Mouse (Mus musculus) heart, embryonic 10.5 days (tissue): Measurements from ENCODE around the gene Ly6g5c. TPM values are rescaled to one million over a fixed set of nuclear protein-coding genes. Genes with fewer than 3 reads are reported as not detected.

Source experiments
- DNase-seq: peaks from one replicate; pipeline ENCODE4 v3.0.0-alpha.2; 2017; ENCODE audit warnings: low spot score
- H3K27ac ChIP-seq: fragments of 300-500 bp; sonication (generic); 2 replicates; pipeline ENCODE4 v1.5.1; 2016; ENCODE audit warnings: mild to moderate bottlenecking
- H3K27me3 ChIP-seq: fragments of 300-500 bp; sonication (generic); 2 replicates; pipeline ENCODE4 v1.6.1; 2016; ENCODE audit warnings: mild to moderate bottlenecking; ENCODE audit not compliant: poor library complexity, insufficient read depth, severe bottlenecking
- H3K36me3 ChIP-seq: fragments of 300-500 bp; sonication (generic); 2 replicates; pipeline ENCODE4 v1.6.1; 2016; ENCODE audit warnings: mild to moderate bottlenecking, moderate library complexity
- H3K4me1 ChIP-seq: fragments of 300-500 bp; sonication (generic); 2 replicates; pipeline ENCODE4 v1.6.1; 2016; ENCODE audit warnings: mild to moderate bottlenecking
- H3K4me3 ChIP-seq: fragments of 300-500 bp; sonication (generic); 2 replicates; pipeline ENCODE4 v1.5.1; 2016; ENCODE audit warnings: mild to moderate bottlenecking, moderate library complexity
- H3K9me3 ChIP-seq: fragments of 300-500 bp; sonication (generic); 2 replicates; pipeline ENCODE4 v1.6.1; 2016; ENCODE audit warnings: mild to moderate bottlenecking, moderate library complexity
- WGBS: fragments of 180-500 bp; shearing (Covaris S2); methylation state at CpG from one replicate; pipeline ENCODE4 v1.1.7; 2016; 5-methylcytosine and 5-hydroxymethylcytosine counted together
- polyA plus RNA-seq: library from polyadenylated mRNA; unstranded; fragments of >200 nt; fragmentation: Nextera tagmentation; extraction: Ambion mirVana; gene quantifications from 2 replicates; pipeline ENCODE4 v1.2.1, GENCODE M21; 2016

Ly6g5c gene
- polyA plus RNA-seq, 1 experiment from 2014 or later = not detected

GRCm38 (mm10) chr17:35070556-35071229 lies 37.4 kb upstream of the Ly6g5c start:
- WGBS = 43% methylated on average over 6 of the region's 6 CpGs
- no peak for DNase-seq

GRCm38 (mm10) chr17:35071454-35071853 lies 36.6 kb upstream of the Ly6g5c start:
- DNase-seq = no peak
- peaks cover 15% of the 10 kb centered on the region for H3K4me1 ChIP-seq
- no peak overlapping the region for H3K4me3 ChIP-seq
- H3K9me3 ChIP-seq = no peaks in the 10 kb centered on the region
- 75% methylated on average over 9 of the region's 9 CpGs for WGBS
- no peaks in the 10 kb centered on the region for H3K36me3 ChIP-seq
- no peak overlapping the region for H3K27ac ChIP-seq
- H3K27me3 ChIP-seq = peaks cover 41% of the 10 kb centered on the region

More at GRCm38 (mm10) chr17:35070556-35071229, 37.4 kb upstream of the Ly6g5c start:
- Histone ChIP-seq H3K4me3 (no peak overlapping the region), H3K4me1 (peaks cover 14% of the 10 kb centered on the region), H3K27me3 (peaks cover 49% of the 10 kb centered on the region), H3K27ac (no peak overlapping the region), H3K9me3 (no peaks in the 10 kb centered on the region), H3K36me3 (no peaks in the 10 kb centered on the region)

- 48% methylated on average over 17 of the region's 17 CpGs for WGBS
- Histone ChIP-seq H3K36me3 (no peaks in the 10 kb centered on the region), H3K9me3 (no peaks in the 10 kb centered on the region), H3K4me1 (peaks cover 34% of the 10 kb centered on the region), H3K27me3 (peaks cover 21% of the 10 kb centered on the region), H3K4me3 (0 out of 2 replicates have a peak overlapping the region, but pooled peaks have one; percentile 3), H3K27ac (0 out of 2 replicates have a peak overlapping the region, but pooled peaks have one; percentile 29)
- DNase-seq = no peak
Observed at GRCm38 (mm10) chr17:35074097-35074496, 34.0 kb upstream of the Ly6g5c start.

GRCm38 (mm10) chr17:35076507-35077176 lies 31.4 kb upstream of the Ly6g5c start, which contains the start of gene Ly6g6e:
Gene Ly6g6e, plus strand, starts transcription at chr17:35076902.
- peak within 1 kb of the TSS; percentile 78 for H3K27ac ChIP-seq
- H3K9me3 ChIP-seq = no peaks in the 10 kb centered on the region
- no peaks in the 10 kb centered on the region for H3K36me3 ChIP-seq
- H3K27me3 ChIP-seq = peaks cover 18% of the 10 kb centered on the region
- WGBS = 33% methylated on average over 10 of the region's 10 CpGs
- H3K4me1 ChIP-seq = peaks cover 50% of the 10 kb centered on the region
- peak within 1 kb of the TSS; percentile 52 for H3K4me3 ChIP-seq
- no peak for DNase-seq

GRCm38 (mm10) chr17:35077285-35077684 lies 30.8 kb upstream of the Ly6g5c start:
- no peak for DNase-seq
- no peaks in the 10 kb centered on the region for H3K36me3 ChIP-seq
- 31% methylated on average over 2 of the region's 2 CpGs for WGBS
- H3K9me3 ChIP-seq = no peaks in the 10 kb centered on the region
- peaks cover 18% of the 10 kb centered on the region for H3K27me3 ChIP-seq
- peaks cover 50% of the 10 kb centered on the region for H3K4me1 ChIP-seq
- H3K4me3 ChIP-seq = peak overlapping the region; percentile 52
- H3K27ac ChIP-seq = peak overlapping the region; percentile 78

GRCm38 (mm10) chr17:35077786-35078233 lies 30.3 kb upstream of the Ly6g5c start, which contains the start of gene Ly6g6d:
Gene Ly6g6d, minus strand, starts transcription at chr17:35078065.
- peaks cover 18% of the 10 kb centered on the region for H3K27me3 ChIP-seq
- WGBS = 16% methylated on average over 14 of the region's 14 CpGs
- DNase-seq = peak; percentile 84
- no peaks in the 10 kb centered on the region for H3K36me3 ChIP-seq
- peak within 1 kb of the TSS; percentile 52 for H3K4me3 ChIP-seq
- H3K27ac ChIP-seq = peak within 1 kb of the TSS; percentile 78
- H3K4me1 ChIP-seq = peaks cover 50% of the 10 kb centered on the region
- H3K9me3 ChIP-seq = no peaks in the 10 kb centered on the region

GRCm38 (mm10) chr17:35079778-35080177 lies 28.3 kb upstream of the Ly6g5c start:
- H3K36me3 ChIP-seq = no peaks in the 10 kb centered on the region
- peak overlapping the region; percentile 6; the same call in 1 of the 2 replicates for H3K27ac ChIP-seq
- H3K9me3 ChIP-seq = no peaks in the 10 kb centered on the region
- H3K4me1 ChIP-seq = peaks cover 43% of the 10 kb centered on the region
- H3K4me3 ChIP-seq = peak overlapping the region; percentile 37; the same call in 1 of the 2 replicates
- DNase-seq = peak; percentile 86
- WGBS = 11% methylated on average over 9 of the region's 9 CpGs
- H3K27me3 ChIP-seq = peaks cover 11% of the 10 kb centered on the region

GRCm38 (mm10) chr17:35080248-35080647 lies 27.8 kb upstream of the Ly6g5c start:
- peak overlapping the region; percentile 37; the same call in 1 of the 2 replicates for H3K4me3 ChIP-seq
- H3K9me3 ChIP-seq = no peaks in the 10 kb centered on the region
- no peaks in the 10 kb centered on the region for H3K36me3 ChIP-seq
- no peak for DNase-seq
- peak overlapping the region; percentile 6; the same call in 1 of the 2 replicates for H3K27ac ChIP-seq
- H3K27me3 ChIP-seq = peaks cover 11% of the 10 kb centered on the region
- peaks cover 43% of the 10 kb centered on the region for H3K4me1 ChIP-seq
- WGBS = 40% methylated on average over 6 of the region's 6 CpGs

GRCm38 (mm10) chr17:35080710-35081109 lies 27.4 kb upstream of the Ly6g5c start:
- Histone ChIP-seq H3K4me1 (peaks cover 43% of the 10 kb centered on the region), H3K27ac (no peak overlapping the region), H3K36me3 (no peaks in the 10 kb centered on the region), H3K27me3 (peaks cover 11% of the 10 kb centered on the region), H3K4me3 (no peak overlapping the region), H3K9me3 (no peaks in the 10 kb centered on the region)
- no peak for DNase-seq
- 78% methylated on average over 4 of the region's 4 CpGs for WGBS

- peaks cover 4% of the 10 kb centered on the region for H3K27me3 ChIP-seq
- no peaks in the 10 kb centered on the region for H3K36me3 ChIP-seq
- no peaks in the 10 kb centered on the region for H3K9me3 ChIP-seq
- WGBS = 81% methylated on average over 16 of the region's 16 CpGs
- H3K4me1 ChIP-seq = peaks cover 22% of the 10 kb centered on the region
- no peak for DNase-seq
- H3K4me3 ChIP-seq = no peak overlapping the region
- H3K27ac ChIP-seq = no peak overlapping the region
Observed at GRCm38 (mm10) chr17:35082841-35083576, 25.1 kb upstream of the Ly6g5c start.

- DNase-seq = no peak
- peaks cover 19% of the 10 kb centered on the region for H3K4me1 ChIP-seq
- no peaks in the 10 kb centered on the region for H3K9me3 ChIP-seq
- 64% methylated on average over 3 of the region's 3 CpGs for WGBS
- H3K27me3 ChIP-seq = peaks cover 4% of the 10 kb centered on the region
- no peak overlapping the region for H3K4me3 ChIP-seq
- no peaks in the 10 kb centered on the region for H3K36me3 ChIP-seq
- no peak overlapping the region for H3K27ac ChIP-seq
Observed at GRCm38 (mm10) chr17:35083929-35084497, 24.1 kb upstream of the Ly6g5c start.

- H3K4me3 ChIP-seq = no peak within 1 kb of the TSS
- 61% methylated on average over 7 of the region's 7 CpGs for WGBS
- H3K27me3 ChIP-seq = peaks cover 4% of the 10 kb centered on the region
- H3K4me1 ChIP-seq = peaks cover 17% of the 10 kb centered on the region
- H3K27ac ChIP-seq = no peak within 1 kb of the TSS
- no peak for DNase-seq
- H3K9me3 ChIP-seq = no peaks in the 10 kb centered on the region
- H3K36me3 ChIP-seq = no peaks in the 10 kb centered on the region
Observed at GRCm38 (mm10) chr17:35085208-35085865, 22.7 kb upstream of the Ly6g5c start, which contains the start of gene Ly6g6f. Gene Ly6g6f, minus strand, starts transcription at chr17:35085610.
